Mouse (Mus musculus): Measurements from ENCODE around the gene Zfp784. TPM values are rescaled to one million over a fixed set of nuclear protein-coding genes. Genes with fewer than 3 reads are reported as not detected.
A peak's percentile ranks its signal among the peaks of the same experiment; 100 is the strongest.

The Zfp784 gene
- polyA plus RNA-seq, 1 experiment from 2014 or later, result 4.6 TPM

GRCm38 (mm10) chr7:5062360-5063001 is 24.2 kb upstream of the Zfp784 start:
- Histone ChIP-seq H3K4me3 (ENCODE audit: low read depth, low read length) (peak overlapping the region; percentile 75), H3K27me3 (ENCODE audit: insufficient read depth, low read length) (peaks cover 12% of the 10 kb centered on the region), H3K27ac (ENCODE audit: low read depth) (peak overlapping the region; percentile 100), H3K9me3 (ENCODE audit: low read depth, low read length) (no peaks in the 10 kb centered on the region), H3K4me1 (ENCODE audit: insufficient read depth) (0 out of 2 replicates have a peak, but pooled peaks cover 2% of the 10 kb centered on the region), H3K9ac (peak overlapping the region; percentile 95), H3K36me3 (ENCODE audit: insufficient read depth) (peaks cover 20% of the 10 kb centered on the region), H3K4me2 (peak overlapping the region; percentile 86)
- ATAC-seq (ENCODE audit: insufficient read depth), result peak; percentile 39
- under 1% methylated on average over 51 of the region's 51 CpGs for WGBS
- peak; percentile 93 for DNase-seq
- TF ChIP-seq CTCF (IDR thresholded peaks at IDR 0.05; ENCODE audit: low read depth), result no peak

DNA sequence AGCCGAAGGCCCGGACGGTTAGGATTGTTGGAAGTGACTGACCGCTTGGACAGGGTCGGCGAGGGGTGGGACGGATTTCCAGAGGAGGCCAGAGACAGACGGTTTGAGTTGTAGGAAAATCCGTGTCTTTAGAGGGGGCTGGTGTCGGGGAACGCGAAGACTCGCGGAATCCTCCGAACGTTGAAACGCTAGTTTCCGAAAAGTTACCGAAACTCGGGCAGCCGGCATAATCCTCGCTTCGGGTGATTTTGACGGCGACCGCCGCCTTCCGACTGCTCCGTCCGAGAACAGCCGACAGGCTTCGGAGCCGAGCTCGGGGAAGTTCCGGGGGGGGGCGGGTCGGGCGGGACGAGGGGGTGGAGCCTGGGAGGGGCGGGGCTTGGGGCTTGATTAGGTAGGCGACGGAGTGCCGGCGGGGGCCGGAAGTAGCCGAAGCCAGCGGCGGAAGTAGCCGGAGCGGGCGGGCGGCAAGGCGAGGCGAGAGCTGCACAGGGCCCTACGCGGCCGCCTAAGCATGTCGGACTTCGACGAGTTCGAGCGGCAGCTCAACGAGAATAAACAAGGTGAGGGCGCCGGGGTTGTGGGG is 23.6 kb upstream of the Zfp784 start, which contains the start of gene U2af2:
Gene U2af2, plus strand, starts transcription at position 370 of the 586 bp plus-strand sequence.
- H3K27ac ChIP-seq (ENCODE audit: low read depth), result peak within 1 kb of the TSS; percentile 100
- WGBS, result under 1% methylated on average over 58 of the region's 65 CpGs
- peak within 1 kb of the TSS; percentile 95 for H3K9ac ChIP-seq
- ATAC-seq (ENCODE audit: insufficient read depth), result peak; percentile 81
- TF ChIP-seq CTCF (IDR thresholded peaks at IDR 0.05; ENCODE audit: low read depth), result no peak
- H3K27me3 ChIP-seq (ENCODE audit: insufficient read depth, low read length), result peaks cover 18% of the 10 kb centered on the region
- H3K36me3 ChIP-seq (ENCODE audit: insufficient read depth), result peaks cover 14% of the 10 kb centered on the region
- H3K4me3 ChIP-seq (ENCODE audit: low read depth, low read length), result peak within 1 kb of the TSS; percentile 75
- DNase-seq, result peak; percentile 94
- H3K4me1 ChIP-seq (ENCODE audit: insufficient read depth), result peaks cover 8% of the 10 kb centered on the region; the same call in 1 of the 2 replicates
- no peaks in the 10 kb centered on the region for H3K9me3 ChIP-seq (ENCODE audit: low read depth, low read length)
- H3K4me2 ChIP-seq, result peak within 1 kb of the TSS; percentile 86

- Histone ChIP-seq H3K36me3 (ENCODE audit: insufficient read depth) (peaks cover 6% of the 10 kb centered on the region), H3K27ac (ENCODE audit: low read depth) (peak overlapping the region; percentile 100), H3K9me3 (ENCODE audit: low read depth, low read length) (no peaks in the 10 kb centered on the region), H3K4me2 (peak overlapping the region; percentile 86), H3K27me3 (ENCODE audit: insufficient read depth, low read length) (peaks cover 25% of the 10 kb centered on the region), H3K4me3 (ENCODE audit: low read depth, low read length) (peak overlapping the region; percentile 75), H3K4me1 (ENCODE audit: insufficient read depth) (peaks cover 10% of the 10 kb centered on the region; the same call in 1 of the 2 replicates), H3K9ac (peak overlapping the region; percentile 95)
- TF ChIP-seq CTCF (IDR thresholded peaks at IDR 0.05; ENCODE audit: low read depth), result peak; percentile 76
- DNase-seq (peak; percentile 100), ATAC-seq (ENCODE audit: insufficient read depth) (peak; percentile 92)
- WGBS, result under 1% methylated on average over 59 of the region's 60 CpGs
Measured at GRCm38 (mm10) chr7:5060944-5061773, 22.9 kb upstream of the Zfp784 start.

- H3K36me3 ChIP-seq (ENCODE audit: insufficient read depth), result 0 out of 2 replicates have a peak, but pooled peaks cover 2% of the 10 kb centered on the region
- H3K4me1 ChIP-seq (ENCODE audit: insufficient read depth), result peaks cover 10% of the 10 kb centered on the region; the same call in 1 of the 2 replicates
- H3K4me3 ChIP-seq (ENCODE audit: low read depth, low read length), result peak overlapping the region; percentile 75
- DNase-seq, result peak; percentile 94
- H3K27ac ChIP-seq (ENCODE audit: low read depth), result peak overlapping the region; percentile 100
- peak overlapping the region; percentile 86 for H3K4me2 ChIP-seq
- whole genome bisulfite sequencing, result 2% methylated on average over 27 of the region's 27 CpGs
- no peaks in the 10 kb centered on the region for H3K9me3 ChIP-seq (ENCODE audit: low read depth, low read length)
- TF ChIP-seq CTCF (IDR thresholded peaks at IDR 0.05; ENCODE audit: low read depth), result peak; percentile 81
- peak; percentile 9; the same call in 1 of the 2 replicates for ATAC-seq (ENCODE audit: insufficient read depth)
- peak overlapping the region; percentile 95 for H3K9ac ChIP-seq
- H3K27me3 ChIP-seq (ENCODE audit: insufficient read depth, low read length), result peaks cover 34% of the 10 kb centered on the region
Measured at GRCm38 (mm10) chr7:5060239-5060731, 22.0 kb upstream of the Zfp784 start.

DNA sequence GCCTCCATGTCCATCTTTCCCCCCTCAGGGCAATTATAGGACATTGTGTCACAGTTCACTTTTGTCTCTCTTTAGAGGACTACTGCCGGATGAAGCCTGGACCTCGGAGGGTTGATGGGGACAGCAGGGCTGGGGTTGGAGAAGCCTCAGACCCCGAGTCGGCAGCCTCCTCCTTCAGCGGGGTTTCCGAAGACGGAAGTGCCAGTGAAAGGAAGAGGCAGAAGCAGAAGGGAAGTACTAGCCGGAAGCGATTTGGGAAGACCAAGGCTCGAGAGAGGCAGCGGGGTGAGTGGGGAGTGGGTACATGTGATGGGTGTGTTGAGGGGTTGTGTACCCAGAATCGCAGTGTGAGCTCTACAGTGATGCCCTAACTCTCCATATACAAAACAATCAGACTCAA is 21.2 kb upstream of the Zfp784 start:
- Histone ChIP-seq H3K4me2 (no peak overlapping the region; the same call in 1 of the 2 replicates), H3K27ac (ENCODE audit: low read depth) (no peak overlapping the region), H3K9ac (no peak overlapping the region), H3K36me3 (ENCODE audit: insufficient read depth) (no peaks in the 10 kb centered on the region), H3K9me3 (ENCODE audit: low read depth, low read length) (no peaks in the 10 kb centered on the region), H3K27me3 (ENCODE audit: insufficient read depth, low read length) (peaks cover 43% of the 10 kb centered on the region), H3K4me3 (ENCODE audit: low read depth, low read length) (no peak overlapping the region), H3K4me1 (ENCODE audit: insufficient read depth) (peaks cover 10% of the 10 kb centered on the region; the same call in 1 of the 2 replicates)
- no peak for TF ChIP-seq CTCF (IDR thresholded peaks at IDR 0.05; ENCODE audit: low read depth)
- 88% methylated on average over 12 of the region's 12 CpGs for WGBS
- ATAC-seq (ENCODE audit: insufficient read depth) (no peak), DNase-seq (no peak)

- no peak overlapping the region for H3K4me2 ChIP-seq
- no peak for TF ChIP-seq CTCF (IDR thresholded peaks at IDR 0.05; ENCODE audit: low read depth)
- 89% methylated on average over 1 of the region's 1 CpGs for WGBS
- no peak overlapping the region for H3K9ac ChIP-seq
- H3K27me3 ChIP-seq (ENCODE audit: insufficient read depth, low read length), result peaks cover 51% of the 10 kb centered on the region
- peaks cover 10% of the 10 kb centered on the region; the same call in 1 of the 2 replicates for H3K4me1 ChIP-seq (ENCODE audit: insufficient read depth)
- ATAC-seq (ENCODE audit: insufficient read depth), result no peak
- H3K9me3 ChIP-seq (ENCODE audit: low read depth, low read length), result no peaks in the 10 kb centered on the region
- H3K36me3 ChIP-seq (ENCODE audit: insufficient read depth), result no peaks in the 10 kb centered on the region
- no peak overlapping the region for H3K27ac ChIP-seq (ENCODE audit: low read depth)
- no peak for DNase-seq
- no peak overlapping the region for H3K4me3 ChIP-seq (ENCODE audit: low read depth, low read length)
Measured at GRCm38 (mm10) chr7:5058631-5059030, 20.4 kb upstream of the Zfp784 start.

All from lung, embryonic 14.5 days (tissue).